In the genomic region with DNA sequence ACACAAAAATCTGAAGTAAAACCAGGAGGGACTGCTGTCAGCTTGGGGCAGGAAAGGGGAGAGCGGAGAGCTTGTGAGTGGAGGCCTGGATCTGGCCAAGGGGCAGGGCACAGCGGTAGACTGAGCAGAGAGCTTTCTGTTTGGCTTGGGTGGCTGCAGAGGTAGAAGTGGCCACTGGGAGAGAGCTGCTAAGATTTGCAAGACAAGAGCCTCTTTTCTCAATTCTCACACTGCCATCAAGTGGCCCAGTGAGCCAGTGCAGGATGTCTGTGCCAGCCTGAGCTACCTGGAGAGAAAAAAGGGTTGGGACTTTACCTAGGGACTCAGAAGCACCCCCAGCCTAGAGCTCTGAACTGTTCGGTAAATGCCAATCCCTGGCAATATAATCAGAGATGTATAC, we compare ENCODE assay signal across 9 mouse cellular contexts. TPM values are rescaled to one million over a fixed set of nuclear protein-coding genes. Genes with fewer than 3 reads are reported as not detected.
DNase-seq lines count a peak whose midpoint lies in the region; ATAC-seq and TF ChIP-seq lines count a peak whose summit lies in the region.
"Had no signal": no experiment of that assay in that cellular context is flagged by ENCODE, and none has a peak within 500 bp of the region (broad histone marks: within the 10 kb centered on the region; RNA-seq: fewer than 3 reads in every experiment).

No protein-coding gene starts in this region.

- no peak overlapping the region for H3K4me2 ChIP-seq in forebrain, embryonic 12.5 days
- no peak overlapping the region for H3K4me2 ChIP-seq in heart, embryonic 16.5 days (ENCODE audit: low read depth, low read length)
- H3K4me2 ChIP-seq in liver, embryonic 13.5 days, result no peak overlapping the region

- peaks cover 4% of the 10 kb centered on the region; the same call in 1 of the 2 replicates for H3K4me1 ChIP-seq in forebrain, embryonic 12.5 days
- H3K4me1 ChIP-seq in heart, embryonic 16.5 days (ENCODE audit: control insufficient read depth, insufficient read depth, low read length), result peaks cover 24% of the 10 kb centered on the region
- H3K4me1 ChIP-seq in liver, embryonic 13.5 days (replicated peaks), result peaks cover 11% of the 10 kb centered on the region; the same call in 1 of the 2 replicates

- no peak for TF ChIP-seq POLR2A in brain, embryonic 14.5 days (IDR thresholded peaks at IDR 0.05; ENCODE audit: borderline replicate concordance, extremely low read depth, insufficient read depth, insufficient read length, poor library complexity, severe bottlenecking)

- H3K27me3 ChIP-seq in forebrain, embryonic 12.5 days, result no peaks in the 10 kb centered on the region
- H3K27me3 ChIP-seq in heart, embryonic 16.5 days (ENCODE audit: control insufficient read depth, insufficient read depth, low read length), result no peaks in the 10 kb centered on the region
- no peaks in the 10 kb centered on the region for H3K27me3 ChIP-seq in liver, embryonic 13.5 days

- no peak overlapping the region for H3K9ac ChIP-seq in forebrain, embryonic 12.5 days
- peak overlapping the region; percentile 24 for H3K9ac ChIP-seq in heart, embryonic 16.5 days (ENCODE audit: low read length)
- H3K9ac ChIP-seq in liver, embryonic 13.5 days, result no peak overlapping the region

- H3K4me3 ChIP-seq in forebrain, embryonic 12.5 days (replicated peaks), result no peak overlapping the region
- H3K4me3 ChIP-seq in heart, embryonic 16.5 days (ENCODE audit: low read length), result no peak overlapping the region
- no peak overlapping the region for H3K4me3 ChIP-seq in liver, embryonic 13.5 days (replicated peaks)
- H3K4me3 ChIP-seq: erythroblast, embryonic 14.5 days had no signal

- peak; percentile 92 for DNase-seq in brain, embryonic 14.5 days (ENCODE audit: low read depth)
- DNase-seq in kidney, postnatal 25 days, result peak; percentile 87 to 90
- no peak for DNase-seq in liver, embryonic 13.5 days
- DNase-seq in natural killer cell, adult 2 months (ENCODE audit: low spot score in 2 of 2), result peak; percentile 45 to 69
- peak; percentile 78 for DNase-seq in testis, postnatal 10 days (ENCODE audit: low spot score)

- ATAC-seq in CD4-positive, CD25-positive, alpha-beta regulatory T cell, adult 4 months, result peak; percentile 100
- peak; percentile 84 for ATAC-seq in forebrain, embryonic 12.5 days (ENCODE audit: low FRiP score)
- ATAC-seq in heart, embryonic 16.5 days (replicated peaks; ENCODE audit: extremely low read depth, insufficient read depth, low FRiP score), result peak; percentile 75
- ATAC-seq in liver, embryonic 13.5 days (ENCODE audit: low read depth), result peak; percentile 38; the same call in 1 of the 2 replicates

- H3K27ac ChIP-seq in forebrain, embryonic 12.5 days, result no peak overlapping the region
- H3K27ac ChIP-seq in heart, embryonic 16.5 days (ENCODE audit: low read length), result 0 out of 2 replicates have a peak overlapping the region, but pooled peaks have one; percentile 24
- no peak overlapping the region for H3K27ac ChIP-seq in liver, embryonic 13.5 days

- TF ChIP-seq CTCF in brain, embryonic 14.5 days (IDR thresholded peaks at IDR 0.05; ENCODE audit: borderline replicate concordance, extremely low read depth, insufficient read depth, insufficient read length), result peak; percentile 95

- no peaks in the 10 kb centered on the region for H3K9me3 ChIP-seq in forebrain, embryonic 12.5 days
- H3K9me3 ChIP-seq in heart, embryonic 16.5 days (replicated peaks; ENCODE audit: control insufficient read depth, low read length), result no peaks in the 10 kb centered on the region
- H3K9me3 ChIP-seq in liver, embryonic 13.5 days (replicated peaks), result no peaks in the 10 kb centered on the region

- 32% methylated on average over 3 of the region's 3 CpGs for WGBS in forebrain, embryonic 12.5 days
- 13% methylated on average over 3 of the region's 3 CpGs for WGBS in heart, embryonic 16.5 days
- WGBS in liver, embryonic 13.5 days (ENCODE audit: insufficient replicate concordance), result 30% methylated on average over 3 of the region's 3 CpGs

- H3K36me3 ChIP-seq in forebrain, embryonic 12.5 days (replicated peaks), result 0 out of 2 replicates have a peak, but pooled peaks cover 7% of the 10 kb centered on the region
- H3K36me3 ChIP-seq in heart, embryonic 16.5 days (ENCODE audit: control insufficient read depth, insufficient read depth), result no peaks in the 10 kb centered on the region
- peaks cover 2% of the 10 kb centered on the region; the same call in 1 of the 2 replicates for H3K36me3 ChIP-seq in liver, embryonic 13.5 days

RNA-seq across cellular contexts. Expression of a gene that starts 24.8 kb away (rescaled TPM):
- 10 to 100 TPM; 28.5 to 80.4 TPM for polyA plus RNA-seq in CD4-positive, CD25-positive, alpha-beta regulatory T cell, adult 4 months (2017; shearing (Covaris generic))
- polyA plus RNA-seq in brain, embryonic 14.5 days (2012; rRNA removed), result 94.5 and 111 TPM in 2 replicates
- 194 and 201 TPM in 2 replicates for polyA plus RNA-seq in forebrain, embryonic 12.5 days (2016; fragmentation: Nextera tagmentation; extraction: Ambion mirVana)
- polyA plus RNA-seq in heart, embryonic 16.5 days (2015; fragmentation: Nextera tagmentation; extraction: Ambion mirVana), result 196 and 200 TPM in 2 replicates
- 202 and 204 TPM in 2 replicates for polyA plus RNA-seq in liver, embryonic 13.5 days (2015; fragmentation: Nextera tagmentation; extraction: Ambion mirVana)

RNA-seq across cellular contexts. Expression of a gene that starts 50.0 kb away (rescaled TPM):
- polyA plus RNA-seq in CD4-positive, CD25-positive, alpha-beta regulatory T cell, adult 4 months (2017; shearing (Covaris generic)), result 10 to 100 TPM; 12.7 to 20.8 TPM
- 8.4 and 13.0 TPM in 2 replicates for polyA plus RNA-seq in brain, embryonic 14.5 days (2012; rRNA removed)
- polyA plus RNA-seq in forebrain, embryonic 12.5 days (2016; fragmentation: Nextera tagmentation; extraction: Ambion mirVana), result 30.4 and 33.0 TPM in 2 replicates
- polyA plus RNA-seq in heart, embryonic 16.5 days (2015; fragmentation: Nextera tagmentation; extraction: Ambion mirVana), result 9.4 and 11.5 TPM in 2 replicates
- 16.5 and 19.2 TPM in 2 replicates for polyA plus RNA-seq in liver, embryonic 13.5 days (2015; fragmentation: Nextera tagmentation; extraction: Ambion mirVana)

Comparison
In these comparisons a context has a peak if more than half of its experiments do, and no peak if none do; other contexts are left out.
1. ATAC-seq: peak in every context shown above with its lines; median percentile 100 in CD4-positive, CD25-positive, alpha-beta regulatory T cell, adult 4 months; 84 in forebrain, embryonic 12.5 days; 75 in heart, embryonic 16.5 days; 38 in liver, embryonic 13.5 days.